Mouse (Mus musculus) cerebellum, adult 2 months (tissue): ENCODE results near the gene Tfpt. TPM values are rescaled to one million over a fixed set of nuclear protein-coding genes. Genes with fewer than 3 reads are reported as not detected.

Experiments
- DNase-seq, 2 experiments: peaks; one replicate each; pipeline ENCODE4 v3.0.0; 2021
- H3K27ac ChIP-seq: fragments of 200-500 bp; 2 replicates; pipeline ENCODE4 v1.5.1; 2012; ENCODE audit warnings: low read length, control low read depth, inconsistent platforms; ENCODE audit not compliant: insufficient read depth
- H3K27me3 ChIP-seq: fragments of 200-500 bp; 2 replicates; pipeline ENCODE4 v1.6.1; 2012; ENCODE audit warnings: inconsistent platforms, mild to moderate bottlenecking, low read length, moderate library complexity; ENCODE audit not compliant: control insufficient read depth, insufficient read depth
- H3K4me1 ChIP-seq: fragments of 200-500 bp; 2 replicates; pipeline ENCODE4 v1.6.1; 2011; ENCODE audit warnings: low read length; ENCODE audit not compliant: control insufficient read depth, insufficient read depth
- H3K4me3 ChIP-seq: fragments of 200-500 bp; replicated peaks from 2 replicates; pipeline ENCODE3; 2011; ENCODE audit warnings: mild to moderate bottlenecking, low read depth, low read length, control low read depth; ENCODE audit not compliant: insufficient read depth
- CTCF ChIP-seq: fragments of 200-500 bp; IDR thresholded peaks from 2 replicates; pipeline ENCODE4 v1.5.1; 2011; ENCODE audit warnings: low read depth, mild to moderate bottlenecking, control low read depth, low read length, moderate library complexity, borderline replicate concordance; ENCODE audit not compliant: insufficient read depth
- POLR2A ChIP-seq: fragments of 200-500 bp; IDR thresholded peaks from 2 replicates; pipeline ENCODE4 v1.6.1; 2011; ENCODE audit warnings: low read length, control low read depth, borderline replicate concordance; ENCODE audit not compliant: insufficient read depth
- WGBS: fragments of 180-500 bp; shearing (Covaris S2); methylation state at CpG from one replicate; pipeline ENCODE4 v1.1.7; 2018; 5-methylcytosine and 5-hydroxymethylcytosine counted together
- polyA plus RNA-seq: library from polyadenylated mRNA; depleted of rRNA; stranded (reverse); fragments of >200 nt; gene quantifications from 2 replicates; pipeline ENCODE4 v1.2.3, GENCODE M21; 2012

Gene Tfpt
- polyA plus RNA-seq, 1 experiment = 34.5 TPM

DNA sequence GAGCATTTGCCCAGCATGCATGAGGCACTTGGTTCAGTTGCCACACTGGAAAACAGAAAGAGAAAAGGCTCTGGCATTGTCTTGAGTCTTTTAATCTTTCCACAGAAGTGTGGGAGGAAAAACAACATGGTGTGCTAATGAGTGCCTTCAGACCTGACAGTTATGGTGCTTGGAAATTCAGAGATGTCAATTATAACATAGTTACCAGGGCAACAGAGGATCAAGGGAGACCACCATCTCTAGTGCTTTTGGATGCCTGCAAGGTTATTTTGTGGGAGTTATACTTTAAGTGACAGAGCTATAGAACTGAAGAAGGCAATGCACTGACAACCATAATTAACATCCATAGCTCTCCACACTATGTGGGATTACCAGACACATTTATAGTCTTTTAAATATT is 35.9 kb downstream of the Tfpt start:
- TF ChIP-seq CTCF (no peak), POLR2A (no peak)
- H3K27ac ChIP-seq = no peak overlapping the region
- no peak for DNase-seq

DNA sequence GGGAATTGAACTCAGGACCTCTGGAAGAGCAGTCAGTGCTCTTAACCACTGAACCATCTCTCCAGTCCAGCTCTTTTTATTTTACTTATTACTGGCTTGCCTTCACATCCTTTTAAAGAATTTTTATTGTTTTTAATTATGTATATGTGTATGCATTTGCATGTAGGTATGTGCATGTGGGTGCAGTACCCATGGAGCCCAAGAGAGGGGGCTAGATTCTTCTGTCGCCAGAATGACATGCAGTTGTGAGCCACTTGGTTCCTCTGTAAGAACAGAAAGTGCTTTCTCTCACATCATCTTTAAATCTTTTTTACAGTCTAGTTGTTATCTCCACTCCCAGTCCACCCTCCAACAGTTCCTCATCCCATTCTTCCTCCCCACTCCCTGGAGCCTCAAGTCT is 38.2 kb downstream of the Tfpt start:
- H3K27ac ChIP-seq = no peak overlapping the region
- TF ChIP-seq CTCF = no peak
- TF ChIP-seq POLR2A = no peak
- H3K4me3 ChIP-seq = no peak overlapping the region
- no peaks in the 10 kb centered on the region for H3K27me3 ChIP-seq
- no peak for DNase-seq
- no peaks in the 10 kb centered on the region for H3K4me1 ChIP-seq
- WGBS = 67% methylated on average over 1 of the region's 1 CpGs

More for the DNA sequence above, 35.9 kb downstream of the Tfpt start:
- Histone ChIP-seq H3K27me3 (no peaks in the 10 kb centered on the region), H3K4me1 (no peaks in the 10 kb centered on the region), H3K4me3 (no peak overlapping the region)

DNA sequence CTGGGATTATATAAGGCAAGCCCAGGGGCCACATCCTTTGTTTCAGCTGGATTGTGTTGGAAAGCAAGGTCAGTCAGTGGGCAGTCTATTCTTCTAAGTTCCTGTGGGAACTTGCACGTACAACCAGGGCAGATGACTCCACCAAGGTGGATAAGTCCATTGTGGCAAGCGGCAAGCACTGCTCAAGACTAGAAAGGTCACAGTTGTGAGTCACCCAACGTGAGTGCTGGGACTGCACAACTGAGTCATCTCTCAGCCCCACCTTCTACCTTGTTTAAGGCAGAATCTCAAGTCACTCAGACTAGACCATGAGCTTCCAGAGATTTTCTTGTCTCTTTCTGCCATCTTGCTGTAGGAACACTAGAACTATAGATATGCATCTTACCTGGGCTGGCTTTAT is 39.2 kb downstream of the Tfpt start:
- no peak overlapping the region for H3K4me3 ChIP-seq
- no peaks in the 10 kb centered on the region for H3K27me3 ChIP-seq
- H3K27ac ChIP-seq = no peak overlapping the region
- no peak for DNase-seq
- no peaks in the 10 kb centered on the region for H3K4me1 ChIP-seq
- 67% methylated on average over 3 of the region's 3 CpGs for WGBS
- TF ChIP-seq POLR2A (no peak), CTCF (no peak)

DNA sequence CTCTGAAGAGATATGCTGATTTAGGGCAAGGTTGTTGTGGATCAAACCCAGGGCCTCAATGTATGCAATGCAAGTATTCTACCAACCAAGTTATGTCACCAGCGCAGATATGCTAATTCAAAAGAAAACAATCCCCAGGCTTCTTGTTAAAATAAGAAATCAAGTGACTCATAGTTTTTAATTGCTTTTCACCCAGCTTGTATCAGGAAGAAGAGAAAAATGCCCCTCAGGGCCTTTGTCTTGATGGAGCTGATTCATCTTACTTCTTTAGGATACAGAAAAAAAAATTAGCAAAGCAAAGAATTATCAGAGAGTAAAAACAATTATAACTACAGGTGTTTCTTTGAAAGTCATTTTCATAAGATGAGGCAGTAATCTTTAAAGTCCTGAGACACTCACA is 42.4 kb downstream of the Tfpt start:
- H3K27me3 ChIP-seq = no peaks in the 10 kb centered on the region
- TF ChIP-seq CTCF = no peak
- no peaks in the 10 kb centered on the region for H3K4me1 ChIP-seq
- 81% methylated on average over 1 of the region's 1 CpGs for WGBS
- no peak overlapping the region for H3K4me3 ChIP-seq
- no peak overlapping the region for H3K27ac ChIP-seq
- no peak for DNase-seq

DNA sequence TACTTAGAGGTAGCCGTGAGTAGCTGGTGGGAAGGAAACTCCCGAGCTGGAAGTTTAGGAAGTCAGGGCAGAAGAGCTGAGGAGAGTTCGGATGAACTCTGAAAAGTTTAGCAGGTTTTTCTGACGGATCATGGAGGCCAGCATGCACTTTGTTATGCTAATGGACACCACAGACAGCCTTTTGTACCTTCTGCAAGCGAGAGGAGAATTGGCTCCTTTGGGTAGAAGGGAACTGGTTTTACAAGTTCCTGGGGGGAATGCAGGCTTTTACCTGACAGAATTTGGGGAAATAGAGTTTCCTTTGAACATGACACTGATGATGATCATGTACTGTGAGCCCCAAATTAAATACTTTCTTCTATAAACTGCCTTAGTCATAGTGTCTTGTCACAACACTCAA is 43.5 kb downstream of the Tfpt start:
- H3K27me3 ChIP-seq = no peaks in the 10 kb centered on the region
- H3K27ac ChIP-seq = no peak overlapping the region
- WGBS = 4% methylated on average over 5 of the region's 5 CpGs
- no peak for TF ChIP-seq CTCF
- no peak for DNase-seq
- H3K4me1 ChIP-seq = no peaks in the 10 kb centered on the region
- no peak overlapping the region for H3K4me3 ChIP-seq

DNA sequence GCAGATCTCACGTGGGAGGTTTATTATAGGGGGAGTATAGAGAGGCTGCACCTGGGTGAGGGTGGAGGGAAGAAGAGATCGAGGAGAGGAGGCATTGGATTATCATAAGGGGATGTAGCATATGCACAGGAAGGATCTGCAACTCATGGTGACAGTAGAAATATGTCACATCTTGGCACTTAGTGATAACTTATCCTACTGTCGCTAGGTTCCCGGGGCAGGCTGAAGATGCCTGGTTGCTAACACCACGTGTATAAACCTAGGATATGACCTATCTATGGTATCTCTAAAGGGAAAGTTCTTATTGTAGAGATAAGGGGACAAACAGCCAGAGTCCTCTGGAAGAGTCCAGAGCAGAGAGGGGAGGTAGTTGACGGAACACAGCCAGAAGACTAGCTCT is 44.0 kb downstream of the Tfpt start:
- H3K4me1 ChIP-seq = no peaks in the 10 kb centered on the region
- WGBS = 23% methylated on average over 6 of the region's 6 CpGs
- no peak overlapping the region for H3K4me3 ChIP-seq
- no peak overlapping the region for H3K27ac ChIP-seq
- no peak for DNase-seq
- TF ChIP-seq POLR2A = no peak
- no peak for TF ChIP-seq CTCF
- no peaks in the 10 kb centered on the region for H3K27me3 ChIP-seq

DNA sequence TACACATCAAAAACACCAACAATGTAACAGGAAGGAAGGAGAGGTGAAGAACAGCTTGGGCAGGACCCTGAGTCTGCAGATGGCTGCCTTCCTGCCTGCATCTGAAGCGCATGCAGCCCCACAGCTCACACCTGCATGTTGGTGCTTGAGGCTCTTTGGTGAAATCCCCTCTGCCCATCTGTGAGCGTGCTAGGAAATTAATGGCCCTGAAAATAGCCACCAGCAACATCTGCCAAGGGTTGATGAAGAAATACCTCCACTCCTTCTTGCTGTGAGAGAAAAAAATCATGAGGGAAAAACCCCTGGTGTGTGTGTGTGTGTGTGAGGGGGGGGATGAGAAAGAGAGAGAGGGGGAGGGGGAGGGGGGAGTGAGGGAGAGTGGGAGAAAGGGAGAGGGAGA is 49.7 kb downstream of the Tfpt start:
- DNase-seq = no peak
- 73% methylated on average over 2 of the region's 2 CpGs for WGBS
- no peaks in the 10 kb centered on the region for H3K27me3 ChIP-seq
- no peaks in the 10 kb centered on the region for H3K4me1 ChIP-seq
- no peak for TF ChIP-seq POLR2A
- TF ChIP-seq CTCF = no peak
- H3K27ac ChIP-seq = no peak overlapping the region
- no peak overlapping the region for H3K4me3 ChIP-seq

DNA sequence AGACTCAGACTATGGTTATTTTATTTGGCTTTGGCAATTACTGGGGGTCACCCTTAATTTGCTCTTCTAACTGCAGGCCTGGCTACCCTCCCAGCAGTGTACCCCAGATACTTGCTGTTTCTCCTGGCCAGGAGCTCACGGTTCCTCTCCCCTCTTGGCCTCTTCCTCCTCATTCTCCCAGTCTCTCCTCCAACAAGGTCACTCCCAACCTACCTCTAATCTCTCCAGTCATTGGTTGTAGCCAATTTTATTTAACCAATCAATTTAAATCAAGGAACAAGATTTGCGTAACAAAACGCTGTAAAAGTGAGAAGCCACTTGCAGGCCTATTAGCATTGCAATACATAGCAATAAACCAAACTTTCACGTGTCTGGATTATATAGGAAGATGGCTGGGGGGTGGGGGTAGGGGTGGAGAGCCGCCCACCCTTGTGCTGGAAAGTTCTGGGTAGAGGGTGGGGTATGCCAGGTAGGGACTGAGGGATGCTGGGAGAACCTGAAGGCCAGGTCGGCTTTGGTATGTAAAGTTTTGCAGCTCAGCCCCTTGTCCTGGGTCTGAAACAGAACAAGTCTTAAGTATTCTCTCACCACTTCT is 50.7 kb downstream of the Tfpt start:
- no peak overlapping the region for H3K27ac ChIP-seq
- no peak overlapping the region for H3K4me3 ChIP-seq
- TF ChIP-seq CTCF = no peak
- TF ChIP-seq POLR2A = no peak
- 65% methylated on average over 6 of the region's 6 CpGs for WGBS
- DNase-seq = no peak
- H3K27me3 ChIP-seq = no peaks in the 10 kb centered on the region
- H3K4me1 ChIP-seq = no peaks in the 10 kb centered on the region

DNA sequence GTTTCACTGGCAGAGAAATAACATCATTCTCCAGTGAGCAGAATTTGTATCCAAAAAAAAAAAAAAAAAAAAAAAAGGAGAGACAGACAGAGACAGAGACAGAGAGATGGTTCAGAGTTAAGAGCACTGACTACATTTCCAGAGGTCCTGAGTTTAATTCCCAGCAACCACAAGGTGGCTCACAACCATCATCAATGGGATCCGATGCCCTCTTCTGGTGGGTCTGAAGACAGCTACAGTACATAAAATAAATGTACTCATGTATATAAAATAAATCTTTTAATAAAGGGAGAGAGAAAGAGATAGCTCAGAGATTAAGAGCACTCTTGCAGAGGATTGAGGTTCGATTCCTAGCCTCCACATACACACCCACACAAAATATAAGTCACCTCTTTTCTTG is 51.5 kb downstream of the Tfpt start:
- Histone ChIP-seq H3K4me1 (no peaks in the 10 kb centered on the region), H3K27ac (no peak overlapping the region), H3K27me3 (no peaks in the 10 kb centered on the region), H3K4me3 (no peak overlapping the region)
- 65% methylated on average over 2 of the region's 2 CpGs for WGBS
- TF ChIP-seq CTCF (no peak), POLR2A (no peak)
- no peak for DNase-seq
